Mouse (Mus musculus) heart, adult 18-20 months (tissue): ENCODE measurements around the gene Slc25a47. TPM values are rescaled to one million over a fixed set of nuclear protein-coding genes. Genes with fewer than 3 reads are reported as not detected.
"Not testable (repeated sequence)": the region's sequence is repeated elsewhere in the genome, so short reads cannot be mapped to it uniquely, and the experiment has no call there.

Experiments used
- DNase-seq, 2 experiments: peaks; one replicate each; pipeline ENCODE4 v3.0.0; 2021 to 2022; ENCODE audit warnings: mixed read lengths in 1 of 2
- total RNA-seq, 2 experiments: library from RNA; stranded (reverse); gene quantifications; 2 replicates each; pipeline ENCODE4 v1.2.3; 2021

Gene Slc25a47
- total RNA-seq, 2 experiments from 2014 or later: 8.1 to 9.1 TPM

GRCm38 (mm10) chr12:108826282-108826957 lies 9.4 kb upstream of the Slc25a47 start:
- no peak for DNase-seq

GRCm38 (mm10) chr12:108826958-108827535 lies 8.8 kb upstream of the Slc25a47 start:
- DNase-seq: no peak

GRCm38 (mm10) chr12:108827641-108828040 lies 8.2 kb upstream of the Slc25a47 start:
- no peak for DNase-seq

- DNase-seq: peak in 1 of 2 experiments; percentile 33
Measured at GRCm38 (mm10) chr12:108829636-108830035, 6.2 kb upstream of the Slc25a47 start.

GRCm38 (mm10) chr12:108830358-108830757 lies 5.5 kb upstream of the Slc25a47 start:
- DNase-seq: no peak

GRCm38 (mm10) chr12:108831966-108832643 lies 3.7 kb upstream of the Slc25a47 start:
- peak; percentile 65 to 68 for DNase-seq

- DNase-seq: peak in 1 of 2 experiments; percentile 35
Measured at GRCm38 (mm10) chr12:108832851-108833250, 3.0 kb upstream of the Slc25a47 start.

- no peak for DNase-seq
Measured at GRCm38 (mm10) chr12:108833408-108833807, 2.4 kb upstream of the Slc25a47 start.

GRCm38 (mm10) chr12:108834337-108834736 lies 1.5 kb upstream of the Slc25a47 start:
- no peak for DNase-seq

- DNase-seq: no peak
Measured at GRCm38 (mm10) chr12:108834786-108835185, 1.1 kb upstream of the Slc25a47 start.

GRCm38 (mm10) chr12:108835208-108835839 lies 522 bp upstream of the Slc25a47 start:
- DNase-seq: no peak

GRCm38 (mm10) chr12:108836722-108837121 lies 876 bp downstream of the Slc25a47 start:
- no peak for DNase-seq

- DNase-seq: no peak
Measured at GRCm38 (mm10) chr12:108841181-108841580, 5.3 kb downstream of the Slc25a47 start.

GRCm38 (mm10) chr12:108842663-108843062 lies 6.8 kb downstream of the Slc25a47 start:
- DNase-seq: peak; percentile 21 to 47

- DNase-seq: not testable (repeated sequence)
Measured at GRCm38 (mm10) chr12:108848033-108848432, 12.2 kb downstream of the Slc25a47 start.

GRCm38 (mm10) chr12:108849488-108850022 lies 13.7 kb downstream of the Slc25a47 start:
- peak; percentile 47 for DNase-seq

GRCm38 (mm10) chr12:108850129-108850528 lies 14.3 kb downstream of the Slc25a47 start:
- DNase-seq: no peak

- no peak for DNase-seq
Measured at GRCm38 (mm10) chr12:108850886-108851285, 15.0 kb downstream of the Slc25a47 start.

- no peak for DNase-seq
Measured at GRCm38 (mm10) chr12:108852822-108853221, 17.0 kb downstream of the Slc25a47 start.

GRCm38 (mm10) chr12:108855081-108855480 lies 19.2 kb downstream of the Slc25a47 start:
- no peak for DNase-seq

GRCm38 (mm10) chr12:108856186-108856585 lies 20.3 kb downstream of the Slc25a47 start:
- no peak for DNase-seq

GRCm38 (mm10) chr12:108857109-108857508 lies 21.3 kb downstream of the Slc25a47 start:
- DNase-seq: no peak
